Mouse (Mus musculus): ENCODE data around the gene Erich3.

The Erich3 gene

GRCm38 (mm10) chr3:154682570-154682969, 18.9 kb downstream of the Erich3 start:
- DNase-seq (ENCODE audit: low spot score), result no peak

- DNase-seq (ENCODE audit: low spot score), result no peak
Measured at GRCm38 (mm10) chr3:154683667-154684066, 20.0 kb downstream of the Erich3 start.

GRCm38 (mm10) chr3:154690260-154690659, 26.6 kb downstream of the Erich3 start:
- DNase-seq (ENCODE audit: low spot score), result no peak

- peak; percentile 86 for DNase-seq (ENCODE audit: low spot score)
Measured at GRCm38 (mm10) chr3:154691897-154692571, 28.4 kb downstream of the Erich3 start.

- no peak for DNase-seq (ENCODE audit: low spot score)
Measured at GRCm38 (mm10) chr3:154692572-154692922, 28.9 kb downstream of the Erich3 start.

GRCm38 (mm10) chr3:154693902-154694301, 30.2 kb downstream of the Erich3 start:
- DNase-seq (ENCODE audit: low spot score), result no peak

- no peak for DNase-seq (ENCODE audit: low spot score)
Measured at GRCm38 (mm10) chr3:154696611-154697010, 33.0 kb downstream of the Erich3 start.

GRCm38 (mm10) chr3:154698907-154699306, 35.2 kb downstream of the Erich3 start:
- DNase-seq (ENCODE audit: low spot score), result peak; percentile 29

GRCm38 (mm10) chr3:154700296-154700695, 36.6 kb downstream of the Erich3 start:
- DNase-seq (ENCODE audit: low spot score), result no peak

- DNase-seq (ENCODE audit: low spot score), result no peak
Measured at GRCm38 (mm10) chr3:154700735-154701134, 37.1 kb downstream of the Erich3 start.

GRCm38 (mm10) chr3:154704755-154705154, 41.1 kb downstream of the Erich3 start:
- no peak for DNase-seq (ENCODE audit: low spot score)

- DNase-seq (ENCODE audit: low spot score), result no peak
Measured at GRCm38 (mm10) chr3:154708150-154708549, 44.5 kb downstream of the Erich3 start.

- no peak for DNase-seq (ENCODE audit: low spot score)
Measured at GRCm38 (mm10) chr3:154723198-154723597, 59.5 kb downstream of the Erich3 start.

GRCm38 (mm10) chr3:154731431-154731830, 67.8 kb downstream of the Erich3 start:
- no peak for DNase-seq (ENCODE audit: low spot score)

- DNase-seq (ENCODE audit: low spot score), result no peak
Measured at GRCm38 (mm10) chr3:154741496-154741895, 77.8 kb downstream of the Erich3 start.

GRCm38 (mm10) chr3:154742927-154743326, 79.3 kb downstream of the Erich3 start:
- no peak for DNase-seq (ENCODE audit: low spot score)

GRCm38 (mm10) chr3:154744317-154744716, 80.7 kb downstream of the Erich3 start:
- no peak for DNase-seq (ENCODE audit: low spot score)

- DNase-seq (ENCODE audit: low spot score), result no peak
Measured at GRCm38 (mm10) chr3:154754505-154754904, 90.8 kb downstream of the Erich3 start.

- DNase-seq (ENCODE audit: low spot score), result no peak
Measured at GRCm38 (mm10) chr3:154755225-154755624, 91.6 kb downstream of the Erich3 start.

GRCm38 (mm10) chr3:154758089-154758488, 94.4 kb downstream of the Erich3 start:
- DNase-seq (ENCODE audit: low spot score), result no peak

GRCm38 (mm10) chr3:154761108-154761507, 97.4 kb downstream of the Erich3 start:
- DNase-seq (ENCODE audit: low spot score), result no peak

GRCm38 (mm10) chr3:154763374-154763773, 99.7 kb downstream of the Erich3 start:
- DNase-seq (ENCODE audit: low spot score), result no peak

GRCm38 (mm10) chr3:154764115-154764514, 100.5 kb downstream of the Erich3 start:
- no peak for DNase-seq (ENCODE audit: low spot score)

- no peak for DNase-seq (ENCODE audit: low spot score)
Measured at GRCm38 (mm10) chr3:154766321-154766720, 102.7 kb downstream of the Erich3 start.

All from layer of hippocampus, adult 9-10 months (tissue).